Mouse (Mus musculus) midbrain, embryonic 16.5 days (tissue): ENCODE results near the gene 4930512M02Rik. TPM values are rescaled to one million over a fixed set of nuclear protein-coding genes. Genes with fewer than 3 reads are reported as not detected.

Experiments used
- ATAC-seq: fragments of 200-750 bp; cut with Nextera tagmentation; 2 replicates; pipeline ENCODE4 v1.8.0; 2017; ENCODE audit warnings: moderate TSS enrichment
- H3K27ac ChIP-seq: fragments of 300-500 bp; sonication (generic); 2 replicates; pipeline ENCODE4 v1.5.1; 2014; ENCODE audit warnings: mild to moderate bottlenecking, low read length, mixed read lengths
- H3K27me3 ChIP-seq: fragments of 300-500 bp; sonication (generic); 2 replicates; pipeline ENCODE4 v1.6.1; 2014; ENCODE audit warnings: low read depth, low read length, mixed read lengths; ENCODE audit not compliant: control insufficient read depth, insufficient read depth
- H3K36me3 ChIP-seq: fragments of 300-500 bp; sonication (generic); 2 replicates; pipeline ENCODE4 v1.6.1; 2014; ENCODE audit warnings: mild to moderate bottlenecking, low read length, moderate library complexity, mixed read lengths; ENCODE audit not compliant: control insufficient read depth, insufficient read depth
- H3K4me1 ChIP-seq: fragments of 300-500 bp; sonication (generic); 2 replicates; pipeline ENCODE4 v1.6.1; 2014; ENCODE audit warnings: mild to moderate bottlenecking, low read length, mixed read lengths; ENCODE audit not compliant: control insufficient read depth, insufficient read depth
- H3K4me2 ChIP-seq: fragments of 300-500 bp; sonication (generic); 2 replicates; pipeline ENCODE4 v1.6.1; 2014; ENCODE audit warnings: mild to moderate bottlenecking, low read length, mixed read lengths
- H3K4me3 ChIP-seq: fragments of 300-500 bp; sonication (generic); 2 replicates; pipeline ENCODE4 v1.5.1; 2014; ENCODE audit warnings: low read depth, mild to moderate bottlenecking, low read length, moderate library complexity, mixed read lengths
- H3K9ac ChIP-seq: fragments of 300-500 bp; sonication (generic); 2 replicates; pipeline ENCODE4 v1.6.1; 2014; ENCODE audit warnings: low read depth, low read length, mixed read lengths
- H3K9me3 ChIP-seq: fragments of 300-500 bp; sonication (generic); replicated peaks from 2 replicates; pipeline ENCODE4 v1.6.1; 2014; ENCODE audit warnings: mild to moderate bottlenecking, low read length, mixed read lengths; ENCODE audit not compliant: control insufficient read depth, poor library complexity, severe bottlenecking
- WGBS: fragments of 180-500 bp; shearing (Covaris S2); extraction: QIAGEN DNeasy Blood & Tissue Kit; methylation state at CpG from one replicate; pipeline ENCODE4 v1.1.7; 2014; 5-methylcytosine and 5-hydroxymethylcytosine counted together
- polyA plus RNA-seq: library from polyadenylated mRNA; unstranded; fragments of >200 nt; fragmentation: Nextera tagmentation; extraction: Ambion mirVana; gene quantifications from 2 replicates; pipeline ENCODE4 v1.2.1, GENCODE M21; 2015

Gene 4930512M02Rik
- polyA plus RNA-seq, 1 experiment from 2014 or later: not detected

GRCm38 (mm10) chr11:11557173-11557967, 70.3 kb downstream of the 4930512M02Rik start:
- no peak overlapping the region for H3K4me3 ChIP-seq
- H3K4me1 ChIP-seq: no peaks in the 10 kb centered on the region
- H3K27ac ChIP-seq: no peak overlapping the region
- ATAC-seq: no peak
- no peak overlapping the region for H3K4me2 ChIP-seq
- H3K9me3 ChIP-seq: no peaks in the 10 kb centered on the region
- 50% methylated on average over 11 of the region's 11 CpGs for WGBS
- no peaks in the 10 kb centered on the region for H3K36me3 ChIP-seq
- no peak overlapping the region for H3K9ac ChIP-seq
- H3K27me3 ChIP-seq: no peaks in the 10 kb centered on the region

DNA sequence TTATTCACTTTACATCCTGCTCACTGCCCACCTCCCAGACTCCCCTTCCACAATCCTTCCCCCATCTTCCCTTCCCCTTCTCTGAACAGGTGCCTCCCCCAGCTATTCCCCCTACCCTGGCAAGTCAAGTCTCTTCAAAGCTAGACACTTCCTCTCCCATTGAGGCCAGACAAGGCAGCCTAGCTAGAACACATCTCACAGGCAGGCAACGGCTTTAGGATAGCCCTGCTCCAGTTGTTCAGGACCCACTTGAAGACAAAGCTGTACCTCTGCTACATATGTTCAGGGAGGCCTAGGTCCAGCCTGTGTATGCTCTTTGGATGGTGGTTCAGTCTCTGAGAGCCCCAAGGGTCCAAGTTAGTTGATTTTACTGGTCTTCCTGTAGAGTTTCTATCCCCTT, 71.4 kb downstream of the 4930512M02Rik start:
- WGBS: 85% methylated on average over 1 of the region's 1 CpGs
- no peak for ATAC-seq
- H3K9ac ChIP-seq: no peak overlapping the region

DNA sequence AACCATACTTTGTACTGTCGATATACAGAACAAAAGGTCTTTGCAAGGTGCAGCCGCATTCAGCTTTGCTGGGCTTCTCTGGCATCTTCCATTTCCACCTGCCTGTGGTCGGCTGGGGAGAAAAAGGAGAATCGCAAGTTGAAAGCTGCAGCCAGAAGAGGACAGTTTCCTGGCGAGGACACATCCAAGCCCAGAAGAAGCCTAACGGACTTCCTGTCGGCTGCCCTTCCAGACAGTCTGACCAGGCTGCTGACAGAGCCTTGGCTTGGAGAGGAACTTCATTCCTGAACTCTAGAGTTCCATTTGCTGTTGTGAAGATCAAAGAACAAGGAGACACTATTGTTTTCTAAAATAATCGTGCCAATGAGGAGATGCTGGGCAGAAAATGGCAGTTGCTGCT, 72.1 kb downstream of the 4930512M02Rik start:
- H3K4me2 ChIP-seq: no peak overlapping the region
- H3K9me3 ChIP-seq: no peaks in the 10 kb centered on the region
- H3K4me3 ChIP-seq: no peak overlapping the region
- 83% methylated on average over 8 of the region's 8 CpGs for WGBS
- no peaks in the 10 kb centered on the region for H3K36me3 ChIP-seq
- no peak overlapping the region for H3K27ac ChIP-seq
- no peaks in the 10 kb centered on the region for H3K27me3 ChIP-seq
- H3K9ac ChIP-seq: no peak overlapping the region
- ATAC-seq: no peak
- H3K4me1 ChIP-seq: no peaks in the 10 kb centered on the region

More for the DNA sequence above, 71.4 kb downstream of the 4930512M02Rik start:
- Histone ChIP-seq H3K27me3 (no peaks in the 10 kb centered on the region), H3K27ac (no peak overlapping the region), H3K4me1 (no peaks in the 10 kb centered on the region), H3K4me2 (no peak overlapping the region), H3K36me3 (no peaks in the 10 kb centered on the region), H3K9me3 (no peaks in the 10 kb centered on the region), H3K4me3 (no peak overlapping the region)

GRCm38 (mm10) chr11:11547597-11548240, 79.9 kb downstream of the 4930512M02Rik start:
- H3K4me3 ChIP-seq: no peak overlapping the region
- H3K4me2 ChIP-seq: no peak overlapping the region
- H3K27ac ChIP-seq: no peak overlapping the region
- H3K9ac ChIP-seq: no peak overlapping the region
- no peaks in the 10 kb centered on the region for H3K4me1 ChIP-seq
- no peak for ATAC-seq
- H3K27me3 ChIP-seq: no peaks in the 10 kb centered on the region
- H3K9me3 ChIP-seq: no peaks in the 10 kb centered on the region
- WGBS: 80% methylated on average over 7 of the region's 7 CpGs
- H3K36me3 ChIP-seq: no peaks in the 10 kb centered on the region

GRCm38 (mm10) chr11:11546903-11547511, 80.6 kb downstream of the 4930512M02Rik start:
- no peaks in the 10 kb centered on the region for H3K27me3 ChIP-seq
- no peaks in the 10 kb centered on the region for H3K36me3 ChIP-seq
- H3K4me3 ChIP-seq: no peak overlapping the region
- 90% methylated on average over 7 of the region's 7 CpGs for WGBS
- H3K27ac ChIP-seq: no peak overlapping the region
- ATAC-seq: no peak
- no peak overlapping the region for H3K9ac ChIP-seq
- H3K9me3 ChIP-seq: no peaks in the 10 kb centered on the region
- no peaks in the 10 kb centered on the region for H3K4me1 ChIP-seq
- no peak overlapping the region for H3K4me2 ChIP-seq

DNA sequence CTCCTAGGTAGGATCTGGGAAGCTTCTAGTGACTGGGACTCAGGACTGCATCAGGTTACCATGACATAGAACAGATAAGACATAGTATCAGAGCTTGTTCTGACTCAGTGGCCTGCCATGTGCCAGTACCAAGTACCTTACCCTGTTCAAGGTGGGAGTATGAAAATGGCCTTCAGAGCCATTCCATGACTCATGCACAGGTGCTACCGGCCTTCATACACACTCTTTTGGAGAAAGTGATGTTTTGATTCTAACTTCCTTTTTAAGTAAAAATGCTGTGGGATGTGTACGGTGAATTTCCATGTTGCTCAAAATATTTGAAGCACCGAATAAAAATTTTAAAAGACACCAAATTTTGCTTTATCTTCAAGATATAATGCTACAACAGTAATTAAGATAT, 81.7 kb downstream of the 4930512M02Rik start:
- WGBS: 91% methylated on average over 3 of the region's 3 CpGs
- Histone ChIP-seq H3K4me1 (no peaks in the 10 kb centered on the region), H3K27ac (no peak overlapping the region), H3K9me3 (no peaks in the 10 kb centered on the region), H3K4me2 (no peak overlapping the region), H3K36me3 (no peaks in the 10 kb centered on the region), H3K27me3 (no peaks in the 10 kb centered on the region), H3K4me3 (no peak overlapping the region), H3K9ac (no peak overlapping the region)
- no peak for ATAC-seq

Other genes with a start within 250 kb of the 4930512M02Rik start
- gene Spata48, start 165.7 kb downstream of the 4930512M02Rik start, polyA plus RNA-seq: 0.30 TPM in 1 of 2 replicates, not detected in the other
- gene Zpbp, start 165.4 kb downstream of the 4930512M02Rik start, polyA plus RNA-seq: 1.5 and 1.7 TPM in 2 replicates
- gene Ikzf1, start 57.2 kb upstream of the 4930512M02Rik start, polyA plus RNA-seq: 1.3 and 1.4 TPM in 2 replicates
- 7.1 and 8.7 TPM in 2 replicates for gene Fignl1, start 181.1 kb upstream of the 4930512M02Rik start, polyA plus RNA-seq